Mouse (Mus musculus) testis, adult 2 months (tissue): ENCODE measurements at regions not wholly inside any gene's neighbourhood (a gene's known extent, or its start where the extent isn't known, plus 50 kb on each side); places are given as distances from the start of the nearest gene placed in this dataset.
A peak's percentile ranks its signal among the peaks of the same experiment; 100 is the strongest.

Experiments used
- H3K27ac ChIP-seq: fragments of 200-500 bp; 2 replicates; pipeline ENCODE4 v1.5.1; 2012; ENCODE audit warnings: low read depth, low read length; ENCODE audit not compliant: control insufficient read depth, insufficient read depth
- H3K27me3 ChIP-seq: fragments of 200-500 bp; 2 replicates; pipeline ENCODE4 v1.6.1; 2012; ENCODE audit warnings: mild to moderate bottlenecking, low read length, moderate library complexity; ENCODE audit not compliant: control insufficient read depth, insufficient read depth
- H3K36me3 ChIP-seq: fragments of 200-500 bp; 2 replicates; pipeline ENCODE4 v1.6.1; 2012; ENCODE audit warnings: mild to moderate bottlenecking, low read length; ENCODE audit not compliant: control insufficient read depth, insufficient read depth
- H3K4me1 ChIP-seq: fragments of 200-500 bp; 2 replicates; pipeline ENCODE4 v1.6.1; 2012; ENCODE audit warnings: low read length; ENCODE audit not compliant: control insufficient read depth, insufficient read depth
- H3K4me3 ChIP-seq: fragments of 200-500 bp; 2 replicates; pipeline ENCODE4 v1.5.1; 2012; ENCODE audit warnings: low read depth, mild to moderate bottlenecking, low read length, moderate library complexity, mixed read lengths; ENCODE audit not compliant: control insufficient read depth
- CTCF ChIP-seq: fragments of 200-500 bp; IDR thresholded peaks from 2 replicates; pipeline ENCODE4 v1.5.1; 2012; ENCODE audit warnings: low read depth, mild to moderate bottlenecking, inconsistent platforms, low read length, moderate library complexity; ENCODE audit not compliant: control insufficient read depth, insufficient read depth, insufficient replicate concordance
- POLR2A ChIP-seq: fragments of 200-500 bp; IDR thresholded peaks from 2 replicates; pipeline ENCODE4 v1.6.1; 2012; ENCODE audit warnings: low read depth, mild to moderate bottlenecking, inconsistent platforms, low read length, moderate library complexity; ENCODE audit not compliant: control insufficient read depth

GRCm38 (mm10) chr15:64618471-64618870, 199.0 kb upstream of the Gm21798 start:
- Histone ChIP-seq H3K27me3 (no peaks in the 10 kb centered on the region), H3K4me3 (no peak overlapping the region), H3K36me3 (no peaks in the 10 kb centered on the region), H3K27ac (no peak overlapping the region), H3K4me1 (no peaks in the 10 kb centered on the region)
- TF ChIP-seq CTCF (no peak), POLR2A (no peak)

GRCm38 (mm10) chr15:64621876-64622275, 195.6 kb upstream of the Gm21798 start:
- no peak overlapping the region for H3K27ac ChIP-seq
- H3K36me3 ChIP-seq: no peaks in the 10 kb centered on the region
- H3K27me3 ChIP-seq: no peaks in the 10 kb centered on the region
- TF ChIP-seq CTCF (no peak), POLR2A (no peak)
- H3K4me3 ChIP-seq: no peak overlapping the region
- 0 out of 2 replicates have a peak, but pooled peaks cover 2% of the 10 kb centered on the region for H3K4me1 ChIP-seq

GRCm38 (mm10) chr15:64622591-64622990, 194.9 kb upstream of the Gm21798 start:
- Histone ChIP-seq H3K36me3 (no peaks in the 10 kb centered on the region), H3K27ac (no peak overlapping the region), H3K27me3 (no peaks in the 10 kb centered on the region), H3K4me3 (no peak overlapping the region), H3K4me1 (0 out of 2 replicates have a peak, but pooled peaks cover 2% of the 10 kb centered on the region)
- TF ChIP-seq CTCF: no peak
- no peak for TF ChIP-seq POLR2A

DNA sequence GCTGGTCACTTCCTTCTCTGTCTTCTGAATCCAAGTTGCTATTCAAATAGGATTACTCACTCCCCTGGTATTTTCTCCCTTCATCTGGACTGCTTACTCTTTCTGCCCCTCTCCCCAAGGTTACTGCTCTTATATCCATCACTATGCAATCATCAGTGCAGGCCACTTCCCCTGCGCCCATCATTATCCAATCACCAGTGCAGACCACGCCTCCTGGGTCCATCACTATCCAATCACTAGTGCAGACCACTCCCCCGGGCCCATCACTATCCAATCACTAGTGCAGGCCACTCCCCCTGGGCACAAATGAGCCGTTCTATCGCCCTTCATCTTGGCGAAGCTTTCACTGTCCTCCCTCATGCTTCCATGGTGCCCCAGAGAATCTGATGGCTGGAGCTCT, 191.1 kb upstream of the Gm21798 start:
- no peaks in the 10 kb centered on the region for H3K27me3 ChIP-seq
- H3K4me3 ChIP-seq: peak overlapping the region; percentile 34; the same call in 1 of the 2 replicates
- TF ChIP-seq POLR2A (no peak), CTCF (no peak)
- 0 out of 2 replicates have a peak, but pooled peaks cover 2% of the 10 kb centered on the region for H3K4me1 ChIP-seq
- H3K36me3 ChIP-seq: no peaks in the 10 kb centered on the region
- no peak overlapping the region for H3K27ac ChIP-seq

GRCm38 (mm10) chr15:64627258-64627657, 190.2 kb upstream of the Gm21798 start:
- no peaks in the 10 kb centered on the region for H3K36me3 ChIP-seq
- no peak overlapping the region for H3K27ac ChIP-seq
- H3K4me1 ChIP-seq: 0 out of 2 replicates have a peak, but pooled peaks cover 2% of the 10 kb centered on the region
- H3K4me3 ChIP-seq: no peak overlapping the region; the same call in 1 of the 2 replicates
- peak; percentile 78; the same call in 1 of the 2 replicates for TF ChIP-seq CTCF
- TF ChIP-seq POLR2A: no peak
- no peaks in the 10 kb centered on the region for H3K27me3 ChIP-seq
